Mouse (Mus musculus) heart, embryonic 16.5 days (tissue): Measurements from ENCODE around the gene Cacna1i. TPM values are rescaled to one million over a fixed set of nuclear protein-coding genes. Genes with fewer than 3 reads are reported as not detected.

Source experiments
- ATAC-seq: fragments of 200-750 bp; cut with Nextera tagmentation; replicated peaks from 2 replicates; pipeline ENCODE4 v1.8.0; 2017; ENCODE audit warnings: moderate number of reproducible peaks; ENCODE audit not compliant: insufficient read depth, low FRiP score; ENCODE audit errors: extremely low read depth
- H3K27ac ChIP-seq: fragments of 300-500 bp; sonication (generic); 2 replicates; pipeline ENCODE4 v1.5.1; 2014; ENCODE audit warnings: mild to moderate bottlenecking, low read length, control low read depth, moderate library complexity
- H3K27me3 ChIP-seq: fragments of 300-500 bp; sonication (generic); 2 replicates; pipeline ENCODE4 v1.6.1; 2014; ENCODE audit warnings: low read length, mixed read lengths; ENCODE audit not compliant: control insufficient read depth, insufficient read depth
- H3K36me3 ChIP-seq: fragments of 300-500 bp; sonication (generic); 2 replicates; pipeline ENCODE4 v1.6.1; 2014; ENCODE audit not compliant: control insufficient read depth, insufficient read depth
- H3K4me1 ChIP-seq: fragments of 300-500 bp; sonication (generic); 2 replicates; pipeline ENCODE4 v1.6.1; 2014; ENCODE audit warnings: low read length, mixed read lengths; ENCODE audit not compliant: control insufficient read depth, insufficient read depth
- H3K4me2 ChIP-seq: fragments of 300-500 bp; sonication (generic); 2 replicates; pipeline ENCODE4 v1.6.1; 2014; ENCODE audit warnings: low read depth, mild to moderate bottlenecking, control low read depth, low read length
- H3K4me3 ChIP-seq: fragments of 300-500 bp; sonication (generic); 2 replicates; pipeline ENCODE4 v1.5.1; 2014; ENCODE audit warnings: mild to moderate bottlenecking, control low read depth, low read length
- H3K9ac ChIP-seq: fragments of 300-500 bp; sonication (generic); 2 replicates; pipeline ENCODE4 v1.6.1; 2014; ENCODE audit warnings: low read length, control low read depth
- H3K9me3 ChIP-seq: fragments of 300-500 bp; sonication (generic); replicated peaks from 2 replicates; pipeline ENCODE4 v1.6.1; 2016; ENCODE audit warnings: low read length; ENCODE audit not compliant: control insufficient read depth
- WGBS: fragments of 180-500 bp; shearing (Covaris S2); extraction: QIAGEN DNeasy Blood & Tissue Kit; methylation state at CpG from one replicate; pipeline ENCODE4 v1.1.7; 2014; 5-methylcytosine and 5-hydroxymethylcytosine counted together
- polyA plus RNA-seq: library from polyadenylated mRNA; unstranded; fragments of >200 nt; fragmentation: Nextera tagmentation; extraction: Ambion mirVana; gene quantifications from 2 replicates; pipeline ENCODE4 v1.2.1, GENCODE M21; 2015

The Cacna1i gene
- polyA plus RNA-seq, 1 experiment from 2014 or later, result not detected

- H3K36me3 ChIP-seq, result peaks cover 27% of the 10 kb centered on the region
- peak; percentile 56 for ATAC-seq
- under 1% methylated on average over 51 of the region's 51 CpGs for WGBS
- H3K4me2 ChIP-seq, result peak overlapping the region; percentile 95
- H3K4me3 ChIP-seq, result peak overlapping the region; percentile 97
- no peaks in the 10 kb centered on the region for H3K9me3 ChIP-seq
- no peaks in the 10 kb centered on the region for H3K27me3 ChIP-seq
- peaks cover 41% of the 10 kb centered on the region for H3K4me1 ChIP-seq
- H3K9ac ChIP-seq, result peak overlapping the region; percentile 99
- H3K27ac ChIP-seq, result peak overlapping the region; percentile 99
These were observed 31.4 kb upstream of the Cacna1i start for GRCm38 (mm10) chr15:80255646-80256121.

- H3K27me3 ChIP-seq, result no peaks in the 10 kb centered on the region
- ATAC-seq, result no peak
- WGBS, result 3% methylated on average over 16 of the region's 16 CpGs
- H3K4me3 ChIP-seq, result peak overlapping the region; percentile 97
- peak overlapping the region; percentile 95 for H3K4me2 ChIP-seq
- H3K27ac ChIP-seq, result peak overlapping the region; percentile 99
- peaks cover 27% of the 10 kb centered on the region for H3K36me3 ChIP-seq
- no peaks in the 10 kb centered on the region for H3K9me3 ChIP-seq
- peak overlapping the region; percentile 99 for H3K9ac ChIP-seq
- peaks cover 36% of the 10 kb centered on the region for H3K4me1 ChIP-seq
These were observed 30.8 kb upstream of the Cacna1i start for GRCm38 (mm10) chr15:80256242-80256641.

GRCm38 (mm10) chr15:80256656-80257601 is 30.1 kb upstream of the Cacna1i start:
- H3K4me2 ChIP-seq, result peak overlapping the region; percentile 95

GRCm38 (mm10) chr15:80257602-80258239 is 29.3 kb upstream of the Cacna1i start:
- Histone ChIP-seq H3K27me3 (no peaks in the 10 kb centered on the region), H3K4me2 (peak overlapping the region; percentile 95), H3K4me1 (peaks cover 27% of the 10 kb centered on the region), H3K4me3 (peak overlapping the region; percentile 97), H3K9me3 (no peaks in the 10 kb centered on the region), H3K27ac (peak overlapping the region; percentile 99), H3K9ac (peak overlapping the region; percentile 99), H3K36me3 (peaks cover 27% of the 10 kb centered on the region)
- no peak for ATAC-seq
- WGBS, result 23% methylated on average over 4 of the region's 4 CpGs

More at GRCm38 (mm10) chr15:80256656-80257601, 30.1 kb upstream of the Cacna1i start:
- Histone ChIP-seq H3K36me3 (peaks cover 27% of the 10 kb centered on the region), H3K4me1 (peaks cover 29% of the 10 kb centered on the region), H3K4me3 (peak overlapping the region; percentile 97), H3K27me3 (no peaks in the 10 kb centered on the region), H3K9ac (peak overlapping the region; percentile 99), H3K9me3 (no peaks in the 10 kb centered on the region), H3K27ac (peak overlapping the region; percentile 99)
- 49% methylated on average over 12 of the region's 12 CpGs for WGBS
- no peak for ATAC-seq

- peaks cover 35% of the 10 kb centered on the region for H3K4me1 ChIP-seq
- peaks cover 27% of the 10 kb centered on the region for H3K36me3 ChIP-seq
- H3K9ac ChIP-seq, result no peak overlapping the region
- H3K9me3 ChIP-seq, result no peaks in the 10 kb centered on the region
- H3K27ac ChIP-seq, result peak overlapping the region; percentile 99
- H3K27me3 ChIP-seq, result no peaks in the 10 kb centered on the region
- no peak overlapping the region for H3K4me2 ChIP-seq
- ATAC-seq, result no peak
- 53% methylated on average over 11 of the region's 11 CpGs for WGBS
- no peak overlapping the region for H3K4me3 ChIP-seq
These were observed 28.5 kb upstream of the Cacna1i start for GRCm38 (mm10) chr15:80258240-80259170.

GRCm38 (mm10) chr15:80259406-80260045 is 27.5 kb upstream of the Cacna1i start:
- H3K4me1 ChIP-seq, result peaks cover 29% of the 10 kb centered on the region
- H3K9me3 ChIP-seq, result no peaks in the 10 kb centered on the region
- peaks cover 27% of the 10 kb centered on the region for H3K36me3 ChIP-seq
- ATAC-seq, result no peak
- H3K27ac ChIP-seq, result no peak overlapping the region; the same call in 1 of the 2 replicates
- no peaks in the 10 kb centered on the region for H3K27me3 ChIP-seq
- H3K4me2 ChIP-seq, result no peak overlapping the region
- 72% methylated on average over 8 of the region's 8 CpGs for WGBS
- no peak overlapping the region for H3K9ac ChIP-seq
- no peak overlapping the region for H3K4me3 ChIP-seq

- Histone ChIP-seq H3K27me3 (no peaks in the 10 kb centered on the region), H3K27ac (no peak overlapping the region), H3K36me3 (peaks cover 27% of the 10 kb centered on the region), H3K9me3 (no peaks in the 10 kb centered on the region), H3K9ac (no peak overlapping the region), H3K4me3 (no peak overlapping the region), H3K4me2 (no peak overlapping the region), H3K4me1 (peaks cover 30% of the 10 kb centered on the region)
- no peak for ATAC-seq
- WGBS, result 10% methylated on average over 3 of the region's 3 CpGs
These were observed 26.4 kb upstream of the Cacna1i start for GRCm38 (mm10) chr15:80260677-80261076.

- H3K27ac ChIP-seq, result no peak overlapping the region
- 83% methylated on average over 7 of the region's 7 CpGs for WGBS
- H3K36me3 ChIP-seq, result peaks cover 27% of the 10 kb centered on the region
- ATAC-seq, result no peak
- no peaks in the 10 kb centered on the region for H3K27me3 ChIP-seq
- H3K4me2 ChIP-seq, result no peak overlapping the region
- no peaks in the 10 kb centered on the region for H3K9me3 ChIP-seq
- no peak overlapping the region for H3K4me3 ChIP-seq
- no peak overlapping the region for H3K9ac ChIP-seq
- H3K4me1 ChIP-seq, result peaks cover 30% of the 10 kb centered on the region
These were observed 25.9 kb upstream of the Cacna1i start for GRCm38 (mm10) chr15:80261100-80261499.
